Mouse (Mus musculus): ENCODE measurements around the gene Klhl35. TPM values are rescaled to one million over a fixed set of nuclear protein-coding genes. Genes with fewer than 3 reads are reported as not detected.

Klhl35 gene
- polyA plus RNA-seq, 1 experiment = 13.2 TPM

- TF ChIP-seq CTCF (IDR thresholded peaks at IDR 0.05; ENCODE audit: borderline replicate concordance, extremely low read depth, insufficient read depth, insufficient read length) (no peak), POLR2A (IDR thresholded peaks at IDR 0.05; ENCODE audit: borderline replicate concordance, extremely low read depth, insufficient read depth, insufficient read length, poor library complexity, severe bottlenecking) (no peak)
- peak; percentile 57 for DNase-seq (ENCODE audit: low read depth)
These were observed 31.0 kb upstream of the Klhl35 start for GRCm38 (mm10) chr7:99434672-99435250.

GRCm38 (mm10) chr7:99436530-99436929 lies 29.3 kb upstream of the Klhl35 start:
- no peak for TF ChIP-seq POLR2A (IDR thresholded peaks at IDR 0.05; ENCODE audit: borderline replicate concordance, extremely low read depth, insufficient read depth, insufficient read length, poor library complexity, severe bottlenecking)
- TF ChIP-seq CTCF (IDR thresholded peaks at IDR 0.05; ENCODE audit: borderline replicate concordance, extremely low read depth, insufficient read depth, insufficient read length) = no peak
- no peak for DNase-seq (ENCODE audit: low read depth)

DNA sequence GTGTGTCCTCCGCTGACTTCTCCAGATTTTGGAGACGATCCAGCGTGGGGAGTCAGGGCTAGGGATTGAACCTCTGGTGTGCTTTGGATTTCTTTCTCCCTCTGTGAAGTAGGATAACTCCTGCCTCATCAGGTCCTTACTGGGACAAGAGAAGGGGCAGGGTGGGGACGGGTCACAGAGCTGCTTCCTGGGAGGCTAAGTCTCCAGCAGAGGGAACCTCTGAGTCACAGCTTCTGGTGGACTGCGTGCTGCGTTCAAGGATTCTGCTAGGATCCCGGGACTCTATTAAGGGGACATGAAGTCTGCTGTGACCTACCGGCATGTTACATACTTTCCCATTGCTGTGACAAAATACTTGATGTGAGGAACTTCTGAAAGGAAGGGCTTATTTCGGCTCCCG lies 26.9 kb upstream of the Klhl35 start:
- no peak for DNase-seq (ENCODE audit: low read depth)
- TF ChIP-seq CTCF (IDR thresholded peaks at IDR 0.05; ENCODE audit: borderline replicate concordance, extremely low read depth, insufficient read depth, insufficient read length) = peak; percentile 31; the same call in 1 of the 2 replicates
- TF ChIP-seq POLR2A (IDR thresholded peaks at IDR 0.05; ENCODE audit: borderline replicate concordance, extremely low read depth, insufficient read depth, insufficient read length, poor library complexity, severe bottlenecking) = no peak

DNA sequence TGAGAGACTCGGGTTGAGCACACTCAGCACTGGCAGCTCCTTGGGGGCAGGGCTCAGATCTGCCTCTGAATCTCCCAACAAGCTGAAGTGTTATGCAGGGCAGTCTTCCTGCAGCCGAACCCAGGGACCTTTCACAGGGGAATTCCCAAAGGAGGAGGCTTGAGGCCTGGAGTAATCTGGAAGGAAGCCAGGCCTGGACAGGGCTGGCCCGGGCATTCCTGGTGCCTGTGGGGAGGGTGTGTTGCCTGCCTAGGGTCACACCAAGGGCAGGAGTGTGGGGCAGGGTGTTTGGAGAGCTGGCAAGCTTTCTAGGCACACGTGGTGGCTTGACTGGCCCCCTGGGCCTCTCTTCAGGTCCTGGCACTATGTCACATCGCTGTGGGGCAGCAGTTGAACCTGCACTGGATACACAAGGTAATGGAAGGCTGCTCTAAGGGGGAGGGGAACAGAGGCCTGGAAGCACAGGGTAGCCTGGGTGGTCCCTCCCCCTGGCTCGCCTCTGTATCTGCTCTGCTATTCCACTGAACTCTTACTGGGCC lies 24.2 kb upstream of the Klhl35 start:
- DNase-seq (ENCODE audit: low read depth) = peak; percentile 48

DNA sequence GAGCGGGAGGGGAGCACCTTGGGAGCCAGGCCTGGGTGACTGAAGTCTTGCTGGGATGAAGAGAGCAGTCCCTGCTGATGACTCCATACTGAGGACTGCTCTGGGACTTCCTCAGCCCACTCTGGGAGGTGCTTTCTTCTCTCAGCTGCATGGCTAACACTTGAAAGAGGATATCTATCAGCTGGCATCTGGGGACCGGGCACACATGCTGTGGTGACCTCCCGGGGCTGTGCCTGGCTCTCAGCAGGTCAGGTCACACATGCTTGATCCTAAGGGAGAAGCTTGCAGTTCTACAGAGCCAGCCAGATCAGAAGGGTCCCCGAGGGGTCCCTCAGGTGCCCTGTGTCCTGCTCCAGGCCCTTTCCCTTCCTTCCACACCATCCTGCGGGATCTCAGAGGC lies 22.6 kb upstream of the Klhl35 start:
- DNase-seq (ENCODE audit: low read depth) = no peak
- no peak for TF ChIP-seq POLR2A (IDR thresholded peaks at IDR 0.05; ENCODE audit: borderline replicate concordance, extremely low read depth, insufficient read depth, insufficient read length, poor library complexity, severe bottlenecking)
- TF ChIP-seq CTCF (IDR thresholded peaks at IDR 0.05; ENCODE audit: borderline replicate concordance, extremely low read depth, insufficient read depth, insufficient read length) = no peak

More for the DNA sequence above, 24.2 kb upstream of the Klhl35 start:
- no peak for TF ChIP-seq CTCF (IDR thresholded peaks at IDR 0.05; ENCODE audit: borderline replicate concordance, extremely low read depth, insufficient read depth, insufficient read length)
- TF ChIP-seq POLR2A (IDR thresholded peaks at IDR 0.05; ENCODE audit: borderline replicate concordance, extremely low read depth, insufficient read depth, insufficient read length, poor library complexity, severe bottlenecking) = no peak

DNA sequence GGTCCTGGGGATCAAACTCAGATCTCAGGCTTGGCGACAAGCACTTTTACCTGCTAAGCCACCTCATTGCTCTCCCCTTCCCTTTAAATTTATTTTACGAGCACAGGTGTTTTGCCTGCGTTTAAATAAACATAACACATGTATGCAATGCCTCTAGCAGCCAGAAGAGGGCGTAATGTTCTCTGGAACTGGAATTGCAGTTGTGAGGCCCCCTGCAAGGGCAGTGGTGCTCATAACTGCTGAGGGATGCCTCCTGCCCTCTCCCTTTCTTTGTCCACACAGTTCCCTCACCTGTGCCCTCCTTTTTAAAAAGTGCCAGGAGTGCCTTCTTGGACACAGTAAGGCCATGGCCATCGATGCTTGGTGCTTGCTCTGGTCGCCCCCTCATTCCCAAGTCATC lies 21.8 kb upstream of the Klhl35 start:
- no peak for TF ChIP-seq POLR2A (IDR thresholded peaks at IDR 0.05; ENCODE audit: borderline replicate concordance, extremely low read depth, insufficient read depth, insufficient read length, poor library complexity, severe bottlenecking)
- peak; percentile 54 for TF ChIP-seq CTCF (IDR thresholded peaks at IDR 0.05; ENCODE audit: borderline replicate concordance, extremely low read depth, insufficient read depth, insufficient read length)
- DNase-seq (ENCODE audit: low read depth) = no peak

DNA sequence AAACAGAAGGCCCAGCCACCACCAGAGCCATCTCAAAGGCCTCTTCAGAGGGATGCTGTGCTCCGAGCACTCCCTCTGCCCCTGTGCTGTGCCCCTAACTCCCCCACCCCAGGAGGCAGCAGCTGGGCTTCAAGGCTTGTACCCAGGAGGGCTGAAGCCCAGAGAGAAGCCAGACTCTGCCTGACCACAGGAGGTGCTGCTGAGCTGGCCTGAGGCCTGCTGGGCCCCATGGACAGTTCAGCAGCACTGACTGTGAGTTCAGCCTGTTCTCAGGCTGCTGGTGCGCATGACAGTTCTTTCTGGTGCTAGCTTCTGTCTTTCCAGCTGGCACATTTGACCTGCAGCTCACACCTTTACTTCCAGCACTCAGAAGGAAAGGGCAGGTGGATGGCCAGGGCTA lies 20.0 kb upstream of the Klhl35 start:
- TF ChIP-seq CTCF (IDR thresholded peaks at IDR 0.05; ENCODE audit: borderline replicate concordance, extremely low read depth, insufficient read depth, insufficient read length) = peak; percentile 43; the same call in 1 of the 2 replicates
- no peak for TF ChIP-seq POLR2A (IDR thresholded peaks at IDR 0.05; ENCODE audit: borderline replicate concordance, extremely low read depth, insufficient read depth, insufficient read length, poor library complexity, severe bottlenecking)
- no peak for DNase-seq (ENCODE audit: low read depth)

DNA sequence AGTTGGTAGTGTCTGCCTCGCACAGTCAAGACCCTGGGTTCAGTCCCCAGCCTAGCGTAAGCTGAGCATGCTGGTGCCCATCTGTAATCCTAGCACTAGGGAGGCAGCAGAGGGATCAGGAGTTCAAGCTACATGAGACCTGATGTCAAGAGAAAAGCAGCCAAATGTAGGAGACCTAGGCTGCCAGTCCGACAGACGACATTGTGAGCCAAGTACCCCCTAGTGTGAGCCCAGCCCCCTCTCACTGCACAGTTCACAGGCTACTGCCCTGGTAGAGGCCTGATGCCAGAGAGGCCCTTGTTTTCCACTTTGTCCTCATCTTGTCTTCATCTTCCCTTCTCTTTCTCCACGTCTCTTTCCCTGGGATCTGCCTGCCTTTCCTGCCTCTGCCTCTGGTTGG lies 18.5 kb upstream of the Klhl35 start:
- DNase-seq (ENCODE audit: low read depth) = no peak
- TF ChIP-seq CTCF (IDR thresholded peaks at IDR 0.05; ENCODE audit: borderline replicate concordance, extremely low read depth, insufficient read depth, insufficient read length) (no peak), POLR2A (IDR thresholded peaks at IDR 0.05; ENCODE audit: borderline replicate concordance, extremely low read depth, insufficient read depth, insufficient read length, poor library complexity, severe bottlenecking) (no peak)

- TF ChIP-seq CTCF (IDR thresholded peaks at IDR 0.05; ENCODE audit: borderline replicate concordance, extremely low read depth, insufficient read depth, insufficient read length) (no peak), POLR2A (IDR thresholded peaks at IDR 0.05; ENCODE audit: borderline replicate concordance, extremely low read depth, insufficient read depth, insufficient read length, poor library complexity, severe bottlenecking) (no peak)
- no peak for DNase-seq (ENCODE audit: low read depth)
These were observed 17.2 kb upstream of the Klhl35 start for GRCm38 (mm10) chr7:99448619-99449018.

GRCm38 (mm10) chr7:99449063-99449462 lies 16.7 kb upstream of the Klhl35 start:
- DNase-seq (ENCODE audit: low read depth) = peak; percentile 68

DNA sequence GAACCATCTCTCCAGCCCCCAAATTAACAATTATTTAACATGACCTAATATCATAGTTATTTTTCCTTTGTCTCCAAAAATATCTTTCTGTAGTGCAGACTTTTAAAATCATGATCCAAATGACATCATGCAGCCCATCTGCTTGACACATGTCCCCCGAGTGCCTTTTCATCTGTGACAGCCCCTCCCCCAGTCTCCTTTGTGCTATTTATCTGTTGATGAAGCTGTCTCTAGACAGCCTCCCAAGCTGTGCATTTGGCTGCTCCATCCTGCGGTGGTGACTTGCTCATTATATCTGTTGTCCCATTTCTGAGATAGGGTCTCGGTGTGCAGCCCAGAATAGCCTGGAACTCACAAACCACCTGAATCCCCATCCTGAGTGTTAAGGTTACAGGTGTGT lies 16.1 kb upstream of the Klhl35 start:
- peak; percentile 85 for DNase-seq (ENCODE audit: low read depth)
- no peak for TF ChIP-seq CTCF (IDR thresholded peaks at IDR 0.05; ENCODE audit: borderline replicate concordance, extremely low read depth, insufficient read depth, insufficient read length)
- no peak for TF ChIP-seq POLR2A (IDR thresholded peaks at IDR 0.05; ENCODE audit: borderline replicate concordance, extremely low read depth, insufficient read depth, insufficient read length, poor library complexity, severe bottlenecking)

More at GRCm38 (mm10) chr7:99449063-99449462, 16.7 kb upstream of the Klhl35 start:
- TF ChIP-seq CTCF (IDR thresholded peaks at IDR 0.05; ENCODE audit: borderline replicate concordance, extremely low read depth, insufficient read depth, insufficient read length) = no peak
- no peak for TF ChIP-seq POLR2A (IDR thresholded peaks at IDR 0.05; ENCODE audit: borderline replicate concordance, extremely low read depth, insufficient read depth, insufficient read length, poor library complexity, severe bottlenecking)

DNA sequence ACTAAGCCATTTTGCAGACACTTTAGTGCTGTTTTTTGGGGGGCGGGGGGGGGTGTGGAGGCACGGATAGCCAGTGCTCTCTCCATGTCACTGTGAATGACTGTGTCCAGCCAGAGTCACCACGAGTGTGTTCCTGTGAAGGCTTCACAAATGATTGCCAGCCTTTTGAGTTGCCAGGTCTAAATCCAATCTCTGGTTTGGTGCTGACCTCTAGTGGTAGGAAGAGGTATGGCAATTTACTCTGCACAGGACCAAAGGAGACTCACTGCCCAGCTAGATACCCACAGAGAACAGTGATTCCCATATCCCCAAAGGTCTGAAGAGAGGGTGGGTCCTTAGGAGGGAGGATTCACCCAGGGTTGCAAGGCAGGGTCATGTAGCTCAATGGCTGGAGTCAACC lies 15.1 kb upstream of the Klhl35 start:
- peak; percentile 91 for DNase-seq (ENCODE audit: low read depth)
- TF ChIP-seq POLR2A (IDR thresholded peaks at IDR 0.05; ENCODE audit: borderline replicate concordance, extremely low read depth, insufficient read depth, insufficient read length, poor library complexity, severe bottlenecking) (no peak), CTCF (IDR thresholded peaks at IDR 0.05; ENCODE audit: borderline replicate concordance, extremely low read depth, insufficient read depth, insufficient read length) (peak; percentile 92)

Measured in brain, embryonic 14.5 days (tissue).